Mouse (Mus musculus) hematopoietic stem cell, adult 5-6 weeks (primary cell): Measurements from ENCODE around the gene Synpr. TPM values are rescaled to one million over a fixed set of nuclear protein-coding genes. Genes with fewer than 3 reads are reported as not detected.

Experiments
- ATAC-seq, 2 experiments: fragments of 125-278 bp in 1 of 2; replicated peaks in 1 of 2; 2 replicates each; pipeline ENCODE4 v1.8.0; 2016 to 2017; ENCODE audit warnings: inconsistent platforms in 2 of 2, mild to moderate bottlenecking in 2 of 2, moderate number of reproducible peaks in 2 of 2, low read depth in 1 of 2, moderate TSS enrichment in 1 of 2; ENCODE audit not compliant: low FRiP score in 2 of 2, poor library complexity in 2 of 2, severe bottlenecking in 2 of 2, insufficient read depth in 1 of 2, low TSS enrichment in 1 of 2
- total RNA-seq: library from RNA; stranded (forward); fragments of 172-1452, 232-1000 nt; gene quantifications from 2 replicates; pipeline ENCODE4 v1.2.3, GENCODE M21; 2017

Synpr gene
- total RNA-seq, 1 experiment from 2014 or later = not detected

- ATAC-seq = no peak
Measured at GRCm38 (mm10) chr14:13593321-13593940, 308.9 kb downstream of the Synpr start.

GRCm38 (mm10) chr14:13596251-13596650 lies 311.7 kb downstream of the Synpr start:
- ATAC-seq = no peak

GRCm38 (mm10) chr14:13597204-13597603 lies 312.6 kb downstream of the Synpr start:
- no peak for ATAC-seq

GRCm38 (mm10) chr14:13620531-13620930 lies 336.0 kb downstream of the Synpr start:
- ATAC-seq = no peak

GRCm38 (mm10) chr14:13649865-13650264 lies 365.3 kb downstream of the Synpr start:
- no peak for ATAC-seq

- no peak for ATAC-seq
Measured at GRCm38 (mm10) chr14:13651039-13651438, 366.5 kb downstream of the Synpr start.

GRCm38 (mm10) chr14:13651541-13652298 lies 367.1 kb downstream of the Synpr start:
- no peak for ATAC-seq
